Mouse (Mus musculus) hindbrain, embryonic 12.5 days (tissue): ENCODE measurements around the gene Slc35e1. TPM values are rescaled to one million over a fixed set of nuclear protein-coding genes. Genes with fewer than 3 reads are reported as not detected.

Experiments
- ATAC-seq: fragments of 200-750 bp; cut with Nextera tagmentation; 2 replicates; pipeline ENCODE4 v1.8.0; 2017; ENCODE audit warnings: moderate TSS enrichment; ENCODE audit not compliant: low FRiP score
- H3K27ac ChIP-seq: fragments of 300-500 bp; sonication (generic); 2 replicates; pipeline ENCODE4 v1.5.1; 2016; ENCODE audit warnings: mild to moderate bottlenecking
- H3K27me3 ChIP-seq: fragments of 300-500 bp; sonication (generic); 2 replicates; pipeline ENCODE4 v1.6.1; 2016; ENCODE audit warnings: mild to moderate bottlenecking
- H3K36me3 ChIP-seq: fragments of 300-500 bp; sonication (generic); 2 replicates; pipeline ENCODE4 v1.6.1; 2016; ENCODE audit warnings: mild to moderate bottlenecking
- H3K4me1 ChIP-seq: fragments of 300-500 bp; sonication (generic); 2 replicates; pipeline ENCODE4 v1.6.1; 2016
- H3K4me2 ChIP-seq: fragments of 300-500 bp; sonication (generic); replicated peaks from 2 replicates; pipeline ENCODE4 v1.6.1; 2016; ENCODE audit warnings: mild to moderate bottlenecking
- H3K4me3 ChIP-seq: fragments of 300-500 bp; sonication (generic); 2 replicates; pipeline ENCODE4 v1.5.1; 2016; ENCODE audit warnings: mild to moderate bottlenecking
- H3K9ac ChIP-seq: fragments of 300-500 bp; sonication (generic); 2 replicates; pipeline ENCODE4 v1.6.1; 2016; ENCODE audit warnings: mild to moderate bottlenecking, moderate library complexity
- H3K9me3 ChIP-seq: fragments of 300-500 bp; sonication (generic); replicated peaks from 2 replicates; pipeline ENCODE4 v1.6.1; 2016; ENCODE audit warnings: mild to moderate bottlenecking
- WGBS: fragments of 180-500 bp; shearing (Covaris S2); methylation state at CpG from one replicate; pipeline ENCODE4 v1.1.7; 2016; 5-methylcytosine and 5-hydroxymethylcytosine counted together
- polyA plus RNA-seq: library from polyadenylated mRNA; unstranded; fragments of >200 nt; fragmentation: Nextera tagmentation; extraction: Ambion mirVana; gene quantifications from 2 replicates; pipeline ENCODE4 v1.2.1, GENCODE M21; 2016

Slc35e1 gene
- polyA plus RNA-seq, 1 experiment from 2014 or later = 27.8 TPM

- H3K9me3 ChIP-seq = no peaks in the 10 kb centered on the region
- 96% methylated on average over 7 of the region's 7 CpGs for WGBS
- peaks cover 10% of the 10 kb centered on the region for H3K4me1 ChIP-seq
- no peak overlapping the region for H3K4me2 ChIP-seq
- ATAC-seq = no peak
- no peak overlapping the region for H3K9ac ChIP-seq
- peaks cover 76% of the 10 kb centered on the region for H3K36me3 ChIP-seq
- H3K27me3 ChIP-seq = no peaks in the 10 kb centered on the region
- no peak overlapping the region for H3K4me3 ChIP-seq
- H3K27ac ChIP-seq = no peak overlapping the region
Observed at GRCm38 (mm10) chr8:72470684-72471083, 21.7 kb downstream of the Slc35e1 start.

GRCm38 (mm10) chr8:72469984-72470383, 22.4 kb downstream of the Slc35e1 start:
- Histone ChIP-seq H3K4me3 (no peak overlapping the region), H3K4me2 (no peak overlapping the region), H3K27me3 (no peaks in the 10 kb centered on the region), H3K4me1 (peaks cover 9% of the 10 kb centered on the region), H3K9ac (no peak overlapping the region), H3K27ac (no peak overlapping the region), H3K36me3 (peaks cover 83% of the 10 kb centered on the region), H3K9me3 (no peaks in the 10 kb centered on the region)
- WGBS = 90% methylated on average over 8 of the region's 8 CpGs
- ATAC-seq = no peak

- 95% methylated on average over 2 of the region's 2 CpGs for WGBS
- H3K9me3 ChIP-seq = no peaks in the 10 kb centered on the region
- no peak overlapping the region for H3K4me2 ChIP-seq
- no peak overlapping the region for H3K9ac ChIP-seq
- H3K36me3 ChIP-seq = peaks cover 90% of the 10 kb centered on the region
- H3K4me1 ChIP-seq = peaks cover 7% of the 10 kb centered on the region
- H3K27me3 ChIP-seq = no peaks in the 10 kb centered on the region
- H3K4me3 ChIP-seq = no peak overlapping the region
- no peak for ATAC-seq
- no peak overlapping the region for H3K27ac ChIP-seq
Observed at GRCm38 (mm10) chr8:72469243-72469642, 23.2 kb downstream of the Slc35e1 start.

GRCm38 (mm10) chr8:72464211-72464610, 28.2 kb downstream of the Slc35e1 start:
- no peaks in the 10 kb centered on the region for H3K9me3 ChIP-seq
- no peak overlapping the region for H3K4me2 ChIP-seq
- no peaks in the 10 kb centered on the region for H3K4me1 ChIP-seq
- H3K36me3 ChIP-seq = peaks cover 100% of the 10 kb centered on the region
- WGBS = over 99% methylated on average over 10 of the region's 10 CpGs
- H3K9ac ChIP-seq = no peak overlapping the region
- no peak overlapping the region for H3K4me3 ChIP-seq
- H3K27me3 ChIP-seq = no peaks in the 10 kb centered on the region
- no peak for ATAC-seq
- H3K27ac ChIP-seq = no peak overlapping the region

GRCm38 (mm10) chr8:72459881-72460533, 32.4 kb downstream of the Slc35e1 start:
- 93% methylated on average over 4 of the region's 4 CpGs for WGBS
- no peak for ATAC-seq
- Histone ChIP-seq H3K9me3 (no peaks in the 10 kb centered on the region), H3K4me3 (no peak overlapping the region), H3K9ac (no peak overlapping the region), H3K4me2 (no peak overlapping the region), H3K27ac (no peak overlapping the region), H3K27me3 (no peaks in the 10 kb centered on the region), H3K36me3 (peaks cover 83% of the 10 kb centered on the region), H3K4me1 (no peaks in the 10 kb centered on the region)

GRCm38 (mm10) chr8:72458457-72458856, 34.0 kb downstream of the Slc35e1 start:
- no peaks in the 10 kb centered on the region for H3K27me3 ChIP-seq
- 89% methylated on average over 6 of the region's 6 CpGs for WGBS
- H3K27ac ChIP-seq = no peak overlapping the region
- no peak overlapping the region for H3K9ac ChIP-seq
- ATAC-seq = no peak
- no peak overlapping the region for H3K4me3 ChIP-seq
- H3K4me2 ChIP-seq = no peak overlapping the region
- peaks cover 82% of the 10 kb centered on the region for H3K36me3 ChIP-seq
- no peaks in the 10 kb centered on the region for H3K4me1 ChIP-seq
- H3K9me3 ChIP-seq = peaks cover 6% of the 10 kb centered on the region; the same call in 1 of the 2 replicates

GRCm38 (mm10) chr8:72457806-72458205, 34.6 kb downstream of the Slc35e1 start:
- Histone ChIP-seq H3K4me3 (no peak overlapping the region), H3K9ac (no peak overlapping the region), H3K36me3 (peaks cover 82% of the 10 kb centered on the region), H3K27ac (no peak overlapping the region), H3K9me3 (peaks cover 7% of the 10 kb centered on the region; the same call in 1 of the 2 replicates), H3K4me2 (no peak overlapping the region), H3K27me3 (no peaks in the 10 kb centered on the region), H3K4me1 (no peaks in the 10 kb centered on the region)
- WGBS = 100% methylated on average over 3 of the region's 3 CpGs
- no peak for ATAC-seq

GRCm38 (mm10) chr8:72455317-72455716, 37.1 kb downstream of the Slc35e1 start:
- peaks cover 70% of the 10 kb centered on the region for H3K36me3 ChIP-seq
- H3K9me3 ChIP-seq = peaks cover 7% of the 10 kb centered on the region; the same call in 1 of the 2 replicates
- H3K4me1 ChIP-seq = no peaks in the 10 kb centered on the region
- H3K27me3 ChIP-seq = no peaks in the 10 kb centered on the region
- H3K4me2 ChIP-seq = no peak overlapping the region
- H3K27ac ChIP-seq = no peak overlapping the region
- H3K9ac ChIP-seq = no peak overlapping the region
- no peak overlapping the region for H3K4me3 ChIP-seq
- ATAC-seq = no peak
- WGBS = 90% methylated on average over 4 of the region's 4 CpGs

GRCm38 (mm10) chr8:72453904-72454303, 38.5 kb downstream of the Slc35e1 start:
- H3K9ac ChIP-seq = no peak overlapping the region
- no peak overlapping the region for H3K27ac ChIP-seq
- peaks cover 7% of the 10 kb centered on the region; the same call in 1 of the 2 replicates for H3K9me3 ChIP-seq
- peaks cover 72% of the 10 kb centered on the region for H3K36me3 ChIP-seq
- H3K27me3 ChIP-seq = no peaks in the 10 kb centered on the region
- WGBS = 92% methylated on average over 2 of the region's 2 CpGs
- H3K4me2 ChIP-seq = no peak overlapping the region
- H3K4me1 ChIP-seq = no peaks in the 10 kb centered on the region
- H3K4me3 ChIP-seq = no peak overlapping the region
- no peak for ATAC-seq

GRCm38 (mm10) chr8:72451516-72451915, 40.9 kb downstream of the Slc35e1 start:
- no peak overlapping the region for H3K4me3 ChIP-seq
- H3K9me3 ChIP-seq = peaks cover 7% of the 10 kb centered on the region; the same call in 1 of the 2 replicates
- 84% methylated on average over 8 of the region's 8 CpGs for WGBS
- H3K4me1 ChIP-seq = peaks cover 2% of the 10 kb centered on the region; the same call in 1 of the 2 replicates
- H3K4me2 ChIP-seq = no peak overlapping the region
- no peaks in the 10 kb centered on the region for H3K27me3 ChIP-seq
- H3K36me3 ChIP-seq = peaks cover 70% of the 10 kb centered on the region
- no peak for ATAC-seq
- H3K27ac ChIP-seq = no peak overlapping the region
- H3K9ac ChIP-seq = no peak overlapping the region

GRCm38 (mm10) chr8:72445071-72445470, 47.3 kb downstream of the Slc35e1 start:
- 96% methylated on average over 6 of the region's 6 CpGs for WGBS
- peaks cover 8% of the 10 kb centered on the region; the same call in 1 of the 2 replicates for H3K4me1 ChIP-seq
- H3K27me3 ChIP-seq = no peaks in the 10 kb centered on the region
- no peak overlapping the region for H3K27ac ChIP-seq
- H3K4me2 ChIP-seq = no peak overlapping the region
- H3K9ac ChIP-seq = no peak overlapping the region
- no peaks in the 10 kb centered on the region for H3K9me3 ChIP-seq
- no peak for ATAC-seq
- H3K36me3 ChIP-seq = peaks cover 25% of the 10 kb centered on the region
- no peak overlapping the region for H3K4me3 ChIP-seq

- WGBS = 44% methylated on average over 6 of the region's 6 CpGs
- no peaks in the 10 kb centered on the region for H3K27me3 ChIP-seq
- H3K36me3 ChIP-seq = peaks cover 14% of the 10 kb centered on the region
Observed at GRCm38 (mm10) chr8:72443994-72444350, 48.4 kb downstream of the Slc35e1 start.

More at GRCm38 (mm10) chr8:72443994-72444350, 48.4 kb downstream of the Slc35e1 start:
- peak overlapping the region; percentile 36 for H3K4me3 ChIP-seq
- H3K9me3 ChIP-seq = no peaks in the 10 kb centered on the region
- peak overlapping the region; percentile 57 for H3K9ac ChIP-seq
- peak overlapping the region; percentile 61 for H3K4me2 ChIP-seq
- no peak overlapping the region for H3K27ac ChIP-seq
- ATAC-seq = peak; percentile 75; the same call in 1 of the 2 replicates
- peaks cover 8% of the 10 kb centered on the region; the same call in 1 of the 2 replicates for H3K4me1 ChIP-seq
